Mouse (Mus musculus) midbrain, embryonic 16.5 days (tissue): ENCODE measurements at regions not wholly inside any gene's neighbourhood (a gene's known extent, or its start where the extent isn't known, plus 50 kb on each side); places are given as distances from the start of the nearest gene placed in this dataset.

Experiments
- ATAC-seq: fragments of 200-750 bp; cut with Nextera tagmentation; 2 replicates; pipeline ENCODE4 v1.8.0; 2017; ENCODE audit warnings: moderate TSS enrichment
- H3K27ac ChIP-seq: fragments of 300-500 bp; sonication (generic); 2 replicates; pipeline ENCODE4 v1.5.1; 2014; ENCODE audit warnings: mild to moderate bottlenecking, low read length, mixed read lengths
- H3K27me3 ChIP-seq: fragments of 300-500 bp; sonication (generic); 2 replicates; pipeline ENCODE4 v1.6.1; 2014; ENCODE audit warnings: low read depth, low read length, mixed read lengths; ENCODE audit not compliant: control insufficient read depth, insufficient read depth
- H3K36me3 ChIP-seq: fragments of 300-500 bp; sonication (generic); 2 replicates; pipeline ENCODE4 v1.6.1; 2014; ENCODE audit warnings: mild to moderate bottlenecking, low read length, moderate library complexity, mixed read lengths; ENCODE audit not compliant: control insufficient read depth, insufficient read depth
- H3K4me1 ChIP-seq: fragments of 300-500 bp; sonication (generic); 2 replicates; pipeline ENCODE4 v1.6.1; 2014; ENCODE audit warnings: mild to moderate bottlenecking, low read length, mixed read lengths; ENCODE audit not compliant: control insufficient read depth, insufficient read depth
- H3K4me2 ChIP-seq: fragments of 300-500 bp; sonication (generic); 2 replicates; pipeline ENCODE4 v1.6.1; 2014; ENCODE audit warnings: mild to moderate bottlenecking, low read length, mixed read lengths
- H3K4me3 ChIP-seq: fragments of 300-500 bp; sonication (generic); 2 replicates; pipeline ENCODE4 v1.5.1; 2014; ENCODE audit warnings: low read depth, mild to moderate bottlenecking, low read length, moderate library complexity, mixed read lengths
- H3K9ac ChIP-seq: fragments of 300-500 bp; sonication (generic); 2 replicates; pipeline ENCODE4 v1.6.1; 2014; ENCODE audit warnings: low read depth, low read length, mixed read lengths
- H3K9me3 ChIP-seq: fragments of 300-500 bp; sonication (generic); replicated peaks from 2 replicates; pipeline ENCODE4 v1.6.1; 2014; ENCODE audit warnings: mild to moderate bottlenecking, low read length, mixed read lengths; ENCODE audit not compliant: control insufficient read depth, poor library complexity, severe bottlenecking
- WGBS: fragments of 180-500 bp; shearing (Covaris S2); extraction: QIAGEN DNeasy Blood & Tissue Kit; methylation state at CpG from one replicate; pipeline ENCODE4 v1.1.7; 2014; 5-methylcytosine and 5-hydroxymethylcytosine counted together

- Histone ChIP-seq H3K27ac (no peak overlapping the region), H3K9ac (no peak overlapping the region), H3K4me1 (no peaks in the 10 kb centered on the region), H3K36me3 (no peaks in the 10 kb centered on the region), H3K4me2 (no peak overlapping the region), H3K27me3 (no peaks in the 10 kb centered on the region), H3K4me3 (no peak overlapping the region), H3K9me3 (no peaks in the 10 kb centered on the region)
- ATAC-seq = no peak
- 87% methylated on average over 5 of the region's 5 CpGs for WGBS
Measured at GRCm38 (mm10) chr3:42006672-42007265, 264.4 kb downstream of the D3Ertd751e start.

GRCm38 (mm10) chr3:42023187-42023586 is 280.8 kb downstream of the D3Ertd751e start:
- no peak overlapping the region for H3K4me2 ChIP-seq
- H3K9ac ChIP-seq = no peak overlapping the region
- no peak for ATAC-seq
- no peaks in the 10 kb centered on the region for H3K27me3 ChIP-seq
- no peaks in the 10 kb centered on the region for H3K36me3 ChIP-seq
- 83% methylated on average over 5 of the region's 5 CpGs for WGBS
- H3K4me3 ChIP-seq = no peak overlapping the region
- H3K27ac ChIP-seq = no peak overlapping the region
- H3K9me3 ChIP-seq = no peaks in the 10 kb centered on the region
- no peaks in the 10 kb centered on the region for H3K4me1 ChIP-seq

- Histone ChIP-seq H3K4me3 (no peak overlapping the region), H3K36me3 (no peaks in the 10 kb centered on the region), H3K27me3 (no peaks in the 10 kb centered on the region), H3K27ac (no peak overlapping the region), H3K4me2 (no peak overlapping the region), H3K4me1 (peaks cover 3% of the 10 kb centered on the region; the same call in 1 of the 2 replicates), H3K9ac (no peak overlapping the region), H3K9me3 (no peaks in the 10 kb centered on the region)
- ATAC-seq = peak; percentile 66; the same call in 1 of the 2 replicates
- WGBS = 10% methylated on average over 4 of the region's 4 CpGs
Measured at GRCm38 (mm10) chr3:42039632-42040031, 297.2 kb downstream of the D3Ertd751e start.

GRCm38 (mm10) chr3:42040270-42040812 is 297.9 kb downstream of the D3Ertd751e start:
- 47% methylated on average over 2 of the region's 2 CpGs for WGBS
- H3K27me3 ChIP-seq = no peaks in the 10 kb centered on the region
- peak overlapping the region; percentile 49; the same call in 1 of the 2 replicates for H3K27ac ChIP-seq
- no peak for ATAC-seq
- H3K4me3 ChIP-seq = no peak overlapping the region
- no peaks in the 10 kb centered on the region for H3K36me3 ChIP-seq
- H3K9ac ChIP-seq = no peak overlapping the region
- H3K4me1 ChIP-seq = peaks cover 3% of the 10 kb centered on the region; the same call in 1 of the 2 replicates
- no peaks in the 10 kb centered on the region for H3K9me3 ChIP-seq
- no peak overlapping the region for H3K4me2 ChIP-seq

- Histone ChIP-seq H3K27me3 (no peaks in the 10 kb centered on the region), H3K36me3 (no peaks in the 10 kb centered on the region), H3K9me3 (no peaks in the 10 kb centered on the region), H3K27ac (peak overlapping the region; percentile 49; the same call in 1 of the 2 replicates), H3K9ac (no peak overlapping the region), H3K4me3 (no peak overlapping the region), H3K4me2 (no peak overlapping the region), H3K4me1 (peaks cover 3% of the 10 kb centered on the region; the same call in 1 of the 2 replicates)
- WGBS = 89% methylated on average over 2 of the region's 2 CpGs
- ATAC-seq = no peak
Measured at GRCm38 (mm10) chr3:42040959-42041358, 298.5 kb downstream of the D3Ertd751e start.

- Histone ChIP-seq H3K9ac (no peak overlapping the region), H3K27ac (no peak overlapping the region), H3K36me3 (no peaks in the 10 kb centered on the region), H3K4me2 (no peak overlapping the region), H3K4me3 (no peak overlapping the region), H3K4me1 (no peaks in the 10 kb centered on the region), H3K27me3 (no peaks in the 10 kb centered on the region), H3K9me3 (no peaks in the 10 kb centered on the region)
- 85% methylated on average over 10 of the region's 10 CpGs for WGBS
- ATAC-seq = no peak
Measured at GRCm38 (mm10) chr3:42057286-42057868, 315.0 kb downstream of the D3Ertd751e start.

GRCm38 (mm10) chr3:42065093-42065935 is 322.9 kb downstream of the D3Ertd751e start:
- H3K4me3 ChIP-seq = no peak overlapping the region
- H3K36me3 ChIP-seq = no peaks in the 10 kb centered on the region
- 16% methylated on average over 7 of the region's 7 CpGs for WGBS
- H3K9ac ChIP-seq = no peak overlapping the region
- peak; percentile 70; the same call in 1 of the 2 replicates for ATAC-seq
- no peak overlapping the region for H3K4me2 ChIP-seq
- H3K9me3 ChIP-seq = no peaks in the 10 kb centered on the region
- H3K27me3 ChIP-seq = no peaks in the 10 kb centered on the region
- H3K27ac ChIP-seq = no peak overlapping the region
- H3K4me1 ChIP-seq = 0 out of 2 replicates have a peak, but pooled peaks cover 4% of the 10 kb centered on the region

GRCm38 (mm10) chr3:42065962-42066361 is 323.6 kb downstream of the D3Ertd751e start:
- Histone ChIP-seq H3K9ac (no peak overlapping the region), H3K4me2 (no peak overlapping the region), H3K27me3 (no peaks in the 10 kb centered on the region), H3K27ac (no peak overlapping the region), H3K9me3 (no peaks in the 10 kb centered on the region), H3K4me3 (no peak overlapping the region), H3K4me1 (0 out of 2 replicates have a peak, but pooled peaks cover 4% of the 10 kb centered on the region), H3K36me3 (no peaks in the 10 kb centered on the region)
- WGBS = 14% methylated on average over 3 of the region's 3 CpGs
- no peak for ATAC-seq
